Mouse (Mus musculus) neural tube, embryonic 14.5 days (tissue): Measurements from ENCODE around the gene Krtap26-1. TPM values are rescaled to one million over a fixed set of nuclear protein-coding genes. Genes with fewer than 3 reads are reported as not detected.
A peak's percentile ranks its signal among the peaks of the same experiment; 100 is the strongest.

Source experiments
- ATAC-seq: fragments of 200-750 bp; cut with Nextera tagmentation; 2 replicates; pipeline ENCODE4 v1.8.0; 2017; ENCODE audit warnings: low read depth, mild to moderate bottlenecking, moderate TSS enrichment, moderate library complexity
- H3K27ac ChIP-seq: fragments of 300-500 bp; sonication (generic); 2 replicates; pipeline ENCODE4 v1.5.1; 2014; ENCODE audit warnings: low read depth, mild to moderate bottlenecking, control low read depth, low read length, moderate library complexity, mixed read lengths
- H3K27me3 ChIP-seq: fragments of 300-500 bp; sonication (generic); 2 replicates; pipeline ENCODE4 v1.6.1; 2014; ENCODE audit warnings: low read length; ENCODE audit not compliant: control insufficient read depth, insufficient read depth
- H3K36me3 ChIP-seq: fragments of 300-500 bp; sonication (generic); 2 replicates; pipeline ENCODE4 v1.6.1; 2014; ENCODE audit warnings: low read length, mixed read lengths; ENCODE audit not compliant: control insufficient read depth, insufficient read depth
- H3K4me1 ChIP-seq: fragments of 300-500 bp; sonication (generic); 2 replicates; pipeline ENCODE4 v1.6.1; 2014; ENCODE audit warnings: low read length; ENCODE audit not compliant: control insufficient read depth, insufficient read depth
- H3K4me2 ChIP-seq: fragments of 300-500 bp; sonication (generic); 2 replicates; pipeline ENCODE4 v1.6.1; 2014; ENCODE audit warnings: mild to moderate bottlenecking, low read depth, low read length, control low read depth
- H3K4me3 ChIP-seq: fragments of 300-500 bp; sonication (generic); 2 replicates; pipeline ENCODE4 v1.5.1; 2014; ENCODE audit warnings: low read depth, low read length, control low read depth, mixed read lengths
- H3K9ac ChIP-seq: fragments of 300-500 bp; sonication (generic); replicated peaks from 2 replicates; pipeline ENCODE4 v1.6.1; 2014; ENCODE audit warnings: low read depth, mild to moderate bottlenecking, control low read depth, low read length, mixed read lengths
- H3K9me3 ChIP-seq: fragments of 300-500 bp; sonication (generic); 2 replicates; pipeline ENCODE4 v1.6.1; 2016; ENCODE audit warnings: low read length; ENCODE audit not compliant: control insufficient read depth
- WGBS: fragments of 180-500 bp; shearing (Covaris S2); extraction: QIAGEN DNeasy Blood & Tissue Kit; methylation state at CpG from one replicate; pipeline ENCODE4 v1.1.7; 2014; 5-methylcytosine and 5-hydroxymethylcytosine counted together
- polyA plus RNA-seq: library from polyadenylated mRNA; unstranded; fragments of >200 nt; fragmentation: Nextera tagmentation; extraction: Ambion mirVana; gene quantifications from 2 replicates; pipeline ENCODE4 v1.2.1, GENCODE M21; 2014

The Krtap26-1 gene
- polyA plus RNA-seq, 1 experiment from 2014 or later, result not detected

- H3K4me2 ChIP-seq, result peak overlapping the region; percentile 20; the same call in 1 of the 2 replicates
- no peaks in the 10 kb centered on the region for H3K4me1 ChIP-seq
- 0 out of 2 replicates have a peak overlapping the region, but pooled peaks have one; percentile 3 for H3K4me3 ChIP-seq
- H3K36me3 ChIP-seq, result no peaks in the 10 kb centered on the region
- H3K9ac ChIP-seq, result no peak overlapping the region
- WGBS, result 12% methylated on average over 16 of the region's 16 CpGs
- ATAC-seq, result peak; percentile 70; the same call in 1 of the 2 replicates
- H3K27me3 ChIP-seq, result no peaks in the 10 kb centered on the region
- H3K27ac ChIP-seq, result no peak overlapping the region
- no peaks in the 10 kb centered on the region for H3K9me3 ChIP-seq
Measured at GRCm38 (mm10) chr16:88599504-88600237, 47.9 kb downstream of the Krtap26-1 start.

Other genes with a start within 250 kb of the Krtap26-1 start
- not detected in 2 replicates for gene Cldn17, start 140.8 kb downstream of the Krtap26-1 start, polyA plus RNA-seq
- not detected in 2 replicates for gene Cldn8, start 84.6 kb downstream of the Krtap26-1 start, polyA plus RNA-seq
- gene Krtap24-1, start 35.5 kb downstream of the Krtap26-1 start, polyA plus RNA-seq, result not detected in 2 replicates
- gene 2310079G19Rik, start 20.1 kb downstream of the Krtap26-1 start, polyA plus RNA-seq, result not detected in 2 replicates
- not detected in 2 replicates for gene Krtap27-1, start 23.9 kb upstream of the Krtap26-1 start, polyA plus RNA-seq
- not detected in 2 replicates for gene 2310061N02Rik, start 60.2 kb upstream of the Krtap26-1 start, polyA plus RNA-seq
- not detected in 2 replicates for gene Krtap13-1, start 81.1 kb upstream of the Krtap26-1 start, polyA plus RNA-seq
- not detected in 2 replicates for gene Krtap13, start 103.8 kb upstream of the Krtap26-1 start, polyA plus RNA-seq
- not detected in 2 replicates for gene 2310034C09Rik, start 111.1 kb upstream of the Krtap26-1 start, polyA plus RNA-seq
- gene 2310057N15Rik, start 126.4 kb upstream of the Krtap26-1 start, polyA plus RNA-seq, result not detected in 2 replicates
- gene Gm5965, start 130.1 kb upstream of the Krtap26-1 start, polyA plus RNA-seq, result not detected in 2 replicates
- gene Gm20741, start 164.4 kb upstream of the Krtap26-1 start, polyA plus RNA-seq, result not detected in 2 replicates
- gene Krtap15, start 172.4 kb upstream of the Krtap26-1 start, polyA plus RNA-seq, result not detected in 2 replicates
- not detected in 2 replicates for gene Krtap14, start 178.3 kb upstream of the Krtap26-1 start, polyA plus RNA-seq
- gene Krtap19-1, start 221.6 kb upstream of the Krtap26-1 start, polyA plus RNA-seq, result not detected in 2 replicates
- not detected in 2 replicates for gene Krtap19-2, start 226.5 kb upstream of the Krtap26-1 start, polyA plus RNA-seq
- gene Krtap19-3, start 230.2 kb upstream of the Krtap26-1 start, polyA plus RNA-seq, result not detected in 2 replicates
- not detected in 2 replicates for gene Krtap19-4, start 237.3 kb upstream of the Krtap26-1 start, polyA plus RNA-seq
- not detected in 2 replicates for gene Krtap19-5, start 248.7 kb upstream of the Krtap26-1 start, polyA plus RNA-seq